11 mouse cellular contexts compared by ENCODE assay signal in the genomic region with DNA sequence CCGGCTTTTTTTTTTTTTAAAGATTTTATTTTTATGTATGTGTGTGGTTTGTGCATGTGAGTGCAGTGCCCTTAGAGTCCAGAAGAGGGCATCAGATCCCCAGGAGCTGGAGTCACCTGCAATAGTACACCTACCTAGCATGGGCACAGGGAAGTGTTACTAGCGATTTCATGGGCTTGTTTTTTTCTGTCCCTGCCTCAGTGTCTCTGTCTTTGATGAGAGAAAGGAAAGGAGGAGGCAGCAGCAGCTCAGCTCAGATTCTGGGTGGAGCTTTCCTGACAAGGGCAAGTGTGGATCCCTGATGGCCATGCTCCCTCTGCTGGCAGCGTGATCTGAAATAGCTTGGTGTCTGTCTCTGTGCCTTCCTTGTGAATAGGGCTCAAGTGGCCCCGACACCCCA. TPM values are rescaled to one million over a fixed set of nuclear protein-coding genes. Genes with fewer than 3 reads are reported as not detected.
DNase-seq lines count a peak whose midpoint lies in the region; ATAC-seq lines count a peak whose summit lies in the region.
"Had no signal": no experiment of that assay in that cellular context is flagged by ENCODE, and none has a peak within 500 bp of the region (broad histone marks: within the 10 kb centered on the region; RNA-seq: fewer than 3 reads in every experiment).

No protein-coding gene starts in this region.

- intact Hi-C loops in heart, postnatal 14 days (cut with DNase I), result no loop called here

- peak; percentile 36 for DNase-seq in embryonic facial prominence, embryonic 11.5 days (ENCODE audit: low spot score)
- DNase-seq in embryonic facial prominence, embryonic 10.5 days (ENCODE audit: low spot score), result no peak
- peak; percentile 23 for DNase-seq in neural tube, embryonic 10.5 days (ENCODE audit: extremely low spot score, low spot score)
- peak; percentile 32 to 36 for DNase-seq in thymus, postnatal 36 days
- DNase-seq in frontal cortex, postnatal 25 days (ENCODE audit: low spot score in 2 of 2), result no peak
- DNase-seq in heart, postnatal 14 days, result no peak
- DNase-seq: heart, adult 18-20 months had no signal

- H3K27me3 ChIP-seq in embryonic facial prominence, embryonic 11.5 days (ENCODE audit: control insufficient read depth, insufficient read depth, low read length), result no peaks in the 10 kb centered on the region
- peaks cover 20% of the 10 kb centered on the region; the same call in 1 of the 2 replicates for H3K27me3 ChIP-seq in embryonic facial prominence, embryonic 10.5 days (replicated peaks; ENCODE audit: low read depth, poor library complexity, severe bottlenecking)
- H3K27me3 ChIP-seq in neural tube, embryonic 15.5 days (replicated peaks), result no peaks in the 10 kb centered on the region
- H3K27me3 ChIP-seq: Patski had no signal

- 56% methylated on average over 4 of the region's 4 CpGs for WGBS in embryonic facial prominence, embryonic 11.5 days
- whole genome bisulfite sequencing in embryonic facial prominence, embryonic 10.5 days, result 51% methylated on average over 4 of the region's 4 CpGs
- 53% methylated on average over 4 of the region's 4 CpGs for WGBS in neural tube, embryonic 15.5 days

- no peak overlapping the region for H3K4me3 ChIP-seq in embryonic facial prominence, embryonic 11.5 days (ENCODE audit: low read depth, low read length)
- H3K4me3 ChIP-seq in embryonic facial prominence, embryonic 10.5 days, result no peak overlapping the region
- H3K4me3 ChIP-seq in neural tube, embryonic 15.5 days (replicated peaks), result no peak overlapping the region
- H3K4me3 ChIP-seq: midbrain, embryonic 12.5 days had no signal

- no peaks in the 10 kb centered on the region; the same call in 1 of the 2 replicates for H3K4me1 ChIP-seq in embryonic facial prominence, embryonic 11.5 days (ENCODE audit: control insufficient read depth, insufficient read depth, low read length)
- H3K4me1 ChIP-seq in embryonic facial prominence, embryonic 10.5 days, result peaks cover 13% of the 10 kb centered on the region
- H3K4me1 ChIP-seq in neural tube, embryonic 15.5 days, result no peaks in the 10 kb centered on the region
- H3K4me1 ChIP-seq: midbrain, embryonic 12.5 days had no signal

- no peak overlapping the region for H3K27ac ChIP-seq in embryonic facial prominence, embryonic 11.5 days (replicated peaks; ENCODE audit: low read depth, low read length)
- no peak overlapping the region for H3K27ac ChIP-seq in embryonic facial prominence, embryonic 10.5 days (replicated peaks)
- no peak overlapping the region for H3K27ac ChIP-seq in neural tube, embryonic 15.5 days (replicated peaks)
- H3K27ac ChIP-seq: midbrain, embryonic 12.5 days had no signal

- no peak overlapping the region for H3K9ac ChIP-seq in embryonic facial prominence, embryonic 11.5 days (replicated peaks; ENCODE audit: low read length)
- H3K9ac ChIP-seq in neural tube, embryonic 15.5 days (replicated peaks), result no peak overlapping the region
- H3K9ac ChIP-seq: midbrain, embryonic 12.5 days had no signal

- no peak for ATAC-seq in embryonic facial prominence, embryonic 11.5 days (replicated peaks; ENCODE audit: insufficient number of reproducible peaks, low FRiP score, low TSS enrichment, low read depth)
- ATAC-seq in neural tube, embryonic 15.5 days (ENCODE audit: low FRiP score), result no peak
- peak; percentile 64 for ATAC-seq in erythroblast, adult 5-6 weeks (replicated peaks; ENCODE audit: low FRiP score, poor library complexity, severe bottlenecking)
- ATAC-seq: Patski had no signal

- H3K36me3 ChIP-seq in embryonic facial prominence, embryonic 11.5 days (replicated peaks; ENCODE audit: control insufficient read depth, insufficient read depth, low read depth, low read length), result no peaks in the 10 kb centered on the region
- H3K36me3 ChIP-seq in embryonic facial prominence, embryonic 10.5 days (replicated peaks), result no peaks in the 10 kb centered on the region
- no peaks in the 10 kb centered on the region for H3K36me3 ChIP-seq in neural tube, embryonic 15.5 days
- H3K36me3 ChIP-seq: midbrain, embryonic 12.5 days had no signal

- no peaks in the 10 kb centered on the region for H3K9me3 ChIP-seq in embryonic facial prominence, embryonic 11.5 days (replicated peaks; ENCODE audit: control insufficient read depth, low read length)
- no peaks in the 10 kb centered on the region for H3K9me3 ChIP-seq in embryonic facial prominence, embryonic 10.5 days
- H3K9me3 ChIP-seq in neural tube, embryonic 15.5 days (replicated peaks), result no peaks in the 10 kb centered on the region
- H3K9me3 ChIP-seq: midbrain, embryonic 12.5 days had no signal

- no peak overlapping the region for H3K4me2 ChIP-seq in embryonic facial prominence, embryonic 11.5 days (ENCODE audit: low read depth, low read length)
- no peak overlapping the region for H3K4me2 ChIP-seq in neural tube, embryonic 15.5 days
- H3K4me2 ChIP-seq: midbrain, embryonic 12.5 days had no signal

RNA-seq across cellular contexts. Expression of a gene that starts 7.7 kb away (rescaled TPM):
- 20.4 and 21.0 TPM in 2 replicates for polyA plus RNA-seq in embryonic facial prominence, embryonic 11.5 days (2014; fragmentation: Nextera tagmentation; extraction: Ambion mirVana)
- 21.9 and 22.1 TPM in 2 replicates for polyA plus RNA-seq in embryonic facial prominence, embryonic 10.5 days (2016; fragmentation: Nextera tagmentation; extraction: Ambion mirVana)
- 11.8 and 12.6 TPM in 2 replicates for polyA plus RNA-seq in neural tube, embryonic 15.5 days (2015; fragmentation: Nextera tagmentation; extraction: Ambion mirVana)
- 7.1 and 9.2 TPM in 2 replicates for total RNA-seq in erythroblast, adult 5-6 weeks (2015; ENCODE audit: low replicate concordance)
- 20.9 and 21.5 TPM in 2 replicates for total RNA-seq in erythroblast, adult 5-6 weeks (2017; ENCODE audit: low replicate concordance)
- total RNA-seq in heart, postnatal 14 days (2021), result 10 to 100 TPM; 41.3 to 44.0 TPM

RNA-seq across cellular contexts. Expression of a gene that starts 12.6 kb away (rescaled TPM):
- 0.17 TPM in 1 of 2 replicates, not detected in the other for polyA plus RNA-seq in embryonic facial prominence, embryonic 11.5 days (2014; fragmentation: Nextera tagmentation; extraction: Ambion mirVana)
- 0.19 and 0.37 TPM in 2 replicates for polyA plus RNA-seq in embryonic facial prominence, embryonic 10.5 days (2016; fragmentation: Nextera tagmentation; extraction: Ambion mirVana)
- 3.1 and 6.4 TPM in 2 replicates for polyA plus RNA-seq in neural tube, embryonic 15.5 days (2015; fragmentation: Nextera tagmentation; extraction: Ambion mirVana)
- not detected in 2 replicates for total RNA-seq in erythroblast, adult 5-6 weeks (2015; ENCODE audit: low replicate concordance)
- 0.43 TPM in 1 of 2 replicates, not detected in the other for total RNA-seq in erythroblast, adult 5-6 weeks (2017; ENCODE audit: low replicate concordance)
- total RNA-seq in heart, postnatal 14 days (2021), result 1 to 10 TPM; 2.4 to 3.8 TPM

RNA-seq across cellular contexts. Expression of a gene that starts 31.2 kb away (rescaled TPM):
- 0.22 and 3.1 TPM in 2 replicates for polyA plus RNA-seq in embryonic facial prominence, embryonic 11.5 days (2014; fragmentation: Nextera tagmentation; extraction: Ambion mirVana)
- polyA plus RNA-seq in embryonic facial prominence, embryonic 10.5 days (2016; fragmentation: Nextera tagmentation; extraction: Ambion mirVana), result 5.6 and 5.7 TPM in 2 replicates
- 7.9 and 9.8 TPM in 2 replicates for polyA plus RNA-seq in neural tube, embryonic 15.5 days (2015; fragmentation: Nextera tagmentation; extraction: Ambion mirVana)
- total RNA-seq in erythroblast, adult 5-6 weeks (2015; ENCODE audit: low replicate concordance), result not detected in 2 replicates
- not detected in 2 replicates for total RNA-seq in erythroblast, adult 5-6 weeks (2017; ENCODE audit: low replicate concordance)
- not detected for total RNA-seq in heart, postnatal 14 days (2021)

RNA-seq across cellular contexts. Expression of a gene that starts 45.2 kb away (rescaled TPM):
- polyA plus RNA-seq in embryonic facial prominence, embryonic 11.5 days (2014; fragmentation: Nextera tagmentation; extraction: Ambion mirVana), result 3.9 and 4.0 TPM in 2 replicates
- polyA plus RNA-seq in embryonic facial prominence, embryonic 10.5 days (2016; fragmentation: Nextera tagmentation; extraction: Ambion mirVana), result 2.3 and 4.1 TPM in 2 replicates
- polyA plus RNA-seq in neural tube, embryonic 15.5 days (2015; fragmentation: Nextera tagmentation; extraction: Ambion mirVana), result 35.5 and 42.4 TPM in 2 replicates
- not detected in 2 replicates for total RNA-seq in erythroblast, adult 5-6 weeks (2015; ENCODE audit: low replicate concordance)
- total RNA-seq in erythroblast, adult 5-6 weeks (2017; ENCODE audit: low replicate concordance), result 0.43 TPM in 1 of 2 replicates, not detected in the other
- total RNA-seq in heart, postnatal 14 days (2021), result under 1 TPM; 0.56 to 0.72 TPM

RNA-seq across cellular contexts. Expression of a gene that starts 58.5 kb away (rescaled TPM):
- 220 and 271 TPM in 2 replicates for polyA plus RNA-seq in embryonic facial prominence, embryonic 11.5 days (2014; fragmentation: Nextera tagmentation; extraction: Ambion mirVana)
- polyA plus RNA-seq in embryonic facial prominence, embryonic 10.5 days (2016; fragmentation: Nextera tagmentation; extraction: Ambion mirVana), result 293 and 297 TPM in 2 replicates
- polyA plus RNA-seq in neural tube, embryonic 15.5 days (2015; fragmentation: Nextera tagmentation; extraction: Ambion mirVana), result 299 and 314 TPM in 2 replicates
- total RNA-seq in erythroblast, adult 5-6 weeks (2015; ENCODE audit: low replicate concordance), result 52.7 and 89.2 TPM in 2 replicates
- total RNA-seq in erythroblast, adult 5-6 weeks (2017; ENCODE audit: low replicate concordance), result 36.9 and 53.7 TPM in 2 replicates
- 100 to 1,000 TPM; 160 to 164 TPM for total RNA-seq in heart, postnatal 14 days (2021)

Comparison
In these comparisons a context has a peak if more than half of its experiments do, and no peak if none do; other contexts are left out.
1. DNase-seq: peak in embryonic facial prominence, embryonic 11.5 days (single experiment), neural tube, embryonic 10.5 days (single experiment) and thymus, postnatal 36 days (2 of 2); none in embryonic facial prominence, embryonic 10.5 days (single experiment), frontal cortex, postnatal 25 days (0 of 2) and heart, postnatal 14 days (0 of 2).